Mouse (Mus musculus) heart, adult 2 months (tissue): ENCODE data around the gene Map3k5.

ENCODE experiments used
- CTCF ChIP-seq: fragments of 200-600 bp; IDR thresholded peaks from 2 replicates; pipeline ENCODE4 v1.8.1; 2022; ENCODE audit warnings: antibody characterized with exemption, mild to moderate bottlenecking, moderate library complexity
- EP300 ChIP-seq: fragments of 200-500 bp; IDR thresholded peaks from 2 replicates; pipeline ENCODE4 v1.6.1; 2011; ENCODE audit warnings: low read depth, low read length, control low read depth; ENCODE audit not compliant: insufficient read depth
- POLR2A ChIP-seq: fragments of 200-500 bp; IDR thresholded peaks from 2 replicates; pipeline ENCODE4 v1.6.1; 2011; ENCODE audit warnings: mild to moderate bottlenecking, low read depth, low read length, control low read depth; ENCODE audit not compliant: insufficient read depth

- no peak for TF ChIP-seq CTCF
- no peak for TF ChIP-seq POLR2A
- no peak for TF ChIP-seq EP300
Observed at GRCm38 (mm10) chr10:20069771-20070460, 135.6 kb downstream of the Map3k5 start.
